Mouse (Mus musculus) monocyte, adult 2 months (primary cell): ENCODE results near the gene Mtif2.
"Not testable (repeated sequence)": the region's sequence is repeated elsewhere in the genome, so short reads cannot be mapped to it uniquely, and the experiment has no call there.

Source experiments
- DNase-seq, 2 experiments: peaks; one replicate each; pipeline ENCODE4 v3.0.0; 2022; ENCODE audit warnings: low spot score in 2 of 2, low read depth in 1 of 2

The Mtif2 gene

DNA sequence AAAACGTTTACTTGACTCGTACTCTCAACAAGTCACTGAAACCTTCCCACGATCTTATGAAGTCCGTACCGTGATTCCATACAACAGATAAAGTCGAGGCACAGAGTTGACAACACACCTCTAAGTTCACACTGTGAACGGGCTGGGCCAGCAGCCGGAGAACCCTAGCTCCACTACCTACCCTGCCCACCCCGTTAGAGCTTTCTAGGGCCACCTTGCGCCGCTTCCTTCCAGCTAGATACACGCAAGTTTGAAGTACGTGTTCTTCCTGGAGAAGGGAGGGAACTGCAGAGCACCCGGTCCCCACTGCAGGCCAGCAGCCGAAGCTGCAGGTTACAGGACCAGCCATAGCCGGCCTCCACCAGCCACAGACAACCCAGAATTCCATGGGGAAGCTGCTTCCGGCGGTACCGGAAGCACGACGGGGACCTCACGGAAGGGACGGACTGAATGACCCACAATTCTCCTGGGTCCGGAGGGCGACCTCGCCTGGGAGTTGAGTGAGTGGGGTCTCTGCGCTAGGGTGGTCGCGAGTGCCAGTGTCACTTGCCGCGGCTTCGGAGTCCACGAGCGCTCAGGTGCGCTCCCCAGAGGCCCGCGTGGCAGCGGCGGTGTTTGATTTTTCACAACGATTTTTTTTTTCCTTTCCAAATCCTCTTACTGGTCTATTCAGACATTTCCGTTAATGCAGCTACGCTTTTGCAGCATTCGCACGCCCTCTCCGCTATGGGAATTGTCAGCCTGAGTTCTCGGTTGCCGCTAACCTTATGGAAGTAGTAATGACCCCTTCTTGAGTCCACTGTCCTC, at the start of gene Mtif2:
TSS of gene Mtif2 (plus strand) at position 421 of the 807 bp plus-strand sequence.
- peak; percentile 4 to 28 for DNase-seq

DNA sequence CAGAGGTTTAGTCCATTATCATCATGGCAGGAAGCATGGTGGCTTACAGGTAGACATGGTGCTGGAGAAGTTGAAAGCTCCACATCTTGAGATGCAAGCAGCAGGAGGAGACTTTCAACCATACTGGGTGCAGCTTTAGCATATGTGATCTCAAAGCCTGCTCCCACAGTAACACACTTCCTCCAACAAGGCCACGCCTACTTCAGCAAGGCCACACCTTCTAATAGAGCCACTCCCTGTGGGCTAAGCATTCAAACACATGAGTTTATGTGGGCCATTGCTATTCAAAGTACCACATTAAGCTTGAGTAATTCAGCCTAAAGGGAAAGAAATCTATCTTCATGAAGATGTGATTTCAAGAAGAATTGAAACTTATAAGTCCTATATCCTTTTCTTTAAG, 33.1 kb upstream of the Mtif2 start:
- DNase-seq, result no peak

DNA sequence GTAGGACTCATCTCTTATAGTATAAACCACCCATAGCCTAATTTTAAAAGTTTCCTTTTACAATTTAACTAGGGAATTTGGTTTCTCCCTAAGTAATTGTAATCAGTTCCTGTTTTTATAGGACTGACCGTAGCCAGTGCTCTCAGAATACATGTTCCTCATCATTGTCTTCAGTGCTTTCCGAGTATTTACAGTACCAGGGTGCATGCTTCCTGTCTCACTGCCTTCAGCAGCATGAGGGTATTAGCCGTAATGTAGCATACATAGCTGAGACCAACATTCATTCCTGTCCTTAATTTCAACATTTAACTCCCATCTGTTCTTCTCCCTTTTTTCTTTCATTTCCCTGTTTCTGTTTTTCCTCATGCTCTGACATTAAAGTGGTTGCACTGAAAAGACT, 29.2 kb upstream of the Mtif2 start:
- no peak for DNase-seq

DNA sequence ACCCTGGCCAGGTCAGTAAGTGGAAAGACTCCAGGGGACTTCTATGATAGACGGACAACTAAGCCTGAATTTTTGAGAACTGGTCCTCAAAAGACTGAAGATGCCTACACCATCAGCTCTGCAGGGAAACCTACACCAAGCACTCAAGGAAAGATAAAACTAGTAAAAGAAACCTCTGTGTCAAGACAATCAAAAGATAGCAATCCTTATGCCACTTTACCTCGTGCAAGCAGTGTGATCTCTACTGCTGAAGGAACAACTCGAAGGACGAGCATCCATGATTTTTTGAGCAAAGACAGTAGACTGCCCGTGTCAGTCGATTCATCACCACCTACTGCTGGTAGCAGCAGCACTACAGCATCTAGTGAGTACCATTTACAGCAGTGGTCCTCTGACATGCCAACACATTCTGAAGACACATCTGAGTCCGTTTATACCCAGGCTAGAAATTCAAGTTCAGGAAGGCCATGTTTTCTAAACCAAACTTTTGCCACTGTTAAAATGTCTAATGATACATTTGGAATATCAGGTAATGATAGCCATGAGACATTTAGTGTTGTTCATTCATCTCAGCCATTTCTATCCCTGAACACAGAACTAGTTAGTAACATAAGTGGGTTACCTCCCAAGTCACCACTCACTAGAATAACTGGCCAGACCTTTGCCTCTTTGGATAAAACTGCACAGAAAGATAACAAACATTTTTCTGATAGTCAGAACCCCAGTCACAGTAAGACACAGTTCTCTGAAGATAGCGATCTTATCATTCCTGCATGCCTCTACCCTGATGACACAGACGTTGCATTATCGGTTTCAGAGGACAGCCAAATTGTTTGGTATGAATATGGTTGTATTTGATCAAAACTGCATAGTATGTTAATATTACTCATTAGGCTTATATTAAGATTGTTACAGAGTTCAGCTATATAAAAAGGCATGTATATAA, 22.0 kb upstream of the Mtif2 start:
- DNase-seq, result no peak

DNA sequence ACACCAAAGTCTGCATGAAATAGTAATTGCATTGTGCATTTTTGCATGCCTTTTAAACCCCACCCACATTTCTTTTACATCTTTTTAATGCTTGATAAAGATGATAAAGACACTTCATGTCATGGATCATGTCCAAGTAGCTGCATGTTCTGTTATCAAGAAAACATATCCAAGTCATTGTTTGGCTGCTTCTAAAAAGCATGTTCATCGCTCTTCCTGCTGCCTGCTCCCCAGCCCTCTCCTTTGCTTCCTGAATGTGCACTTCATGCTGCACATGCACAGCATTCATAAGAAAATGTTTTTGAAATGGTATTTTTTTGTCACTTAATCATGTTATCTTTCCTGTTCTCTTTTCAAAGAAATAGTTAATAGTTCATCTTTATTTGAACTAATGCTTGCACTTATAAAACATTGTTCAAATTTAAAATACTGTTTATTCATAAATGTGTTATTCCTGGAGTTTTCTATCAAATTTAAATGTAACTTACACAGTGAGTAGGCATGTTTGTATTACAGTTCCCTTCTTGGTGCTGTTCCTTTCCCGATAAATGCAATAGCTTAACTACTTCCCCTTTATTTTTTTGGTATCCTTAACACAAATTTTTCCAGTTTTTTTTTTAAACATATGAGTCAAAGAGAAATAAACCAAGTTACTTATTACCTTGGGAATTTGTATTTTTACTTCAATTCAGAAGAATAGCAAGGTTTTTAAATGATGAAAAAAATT, 21.1 kb upstream of the Mtif2 start:
- no peak for DNase-seq

DNA sequence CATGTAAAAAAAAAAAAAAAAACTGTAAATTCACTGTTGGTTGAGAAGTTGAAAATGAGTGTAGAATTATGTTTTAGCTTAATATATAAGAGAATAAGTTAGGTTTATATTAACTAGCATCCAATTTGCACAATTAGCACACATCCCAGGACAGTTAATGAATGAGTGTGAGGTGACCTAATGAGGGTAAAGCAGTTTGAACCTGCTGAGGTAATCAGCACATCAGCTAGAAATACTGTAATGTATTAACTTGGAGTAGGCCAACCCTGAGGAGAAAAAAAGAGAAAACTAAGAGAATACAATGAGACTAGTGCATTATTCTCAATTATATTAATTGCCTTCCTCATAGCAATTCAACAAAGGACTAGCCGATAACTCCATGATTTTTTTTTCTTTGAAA, 16.8 kb upstream of the Mtif2 start:
- no peak for DNase-seq

DNA sequence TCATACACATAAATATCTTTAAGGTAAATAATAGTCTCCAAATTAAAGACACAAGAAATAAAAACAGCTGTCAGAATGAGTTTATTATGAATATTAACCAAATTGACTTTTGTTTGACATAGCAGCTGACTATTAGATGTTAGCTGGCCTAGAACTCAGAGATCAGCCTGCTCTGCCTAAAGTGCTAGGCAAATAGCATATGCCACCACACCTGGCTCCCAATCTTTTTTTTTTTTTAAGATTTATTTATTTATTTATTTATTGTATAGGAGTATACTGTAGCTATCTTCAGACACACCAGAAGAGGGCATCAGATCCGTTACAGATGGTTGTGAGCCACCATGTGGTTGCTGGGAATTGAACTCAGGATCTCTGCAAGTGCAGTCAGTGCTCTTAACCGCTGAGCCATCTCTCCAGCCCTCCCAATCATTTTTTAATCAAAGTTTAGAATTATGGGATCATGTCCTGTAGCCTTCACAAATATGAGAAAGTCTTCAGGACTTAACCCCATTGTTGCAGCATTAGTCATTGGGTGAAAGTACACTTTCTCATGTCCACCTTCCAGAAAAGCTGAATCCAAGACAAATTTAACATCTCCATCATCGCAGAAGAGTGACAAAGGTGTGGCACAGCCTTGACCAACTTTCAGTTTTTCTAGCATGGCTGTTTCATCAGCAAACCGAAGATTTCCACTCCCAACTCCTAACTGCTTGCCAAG, 13.2 kb upstream of the Mtif2 start:
- DNase-seq, result no peak

DNA sequence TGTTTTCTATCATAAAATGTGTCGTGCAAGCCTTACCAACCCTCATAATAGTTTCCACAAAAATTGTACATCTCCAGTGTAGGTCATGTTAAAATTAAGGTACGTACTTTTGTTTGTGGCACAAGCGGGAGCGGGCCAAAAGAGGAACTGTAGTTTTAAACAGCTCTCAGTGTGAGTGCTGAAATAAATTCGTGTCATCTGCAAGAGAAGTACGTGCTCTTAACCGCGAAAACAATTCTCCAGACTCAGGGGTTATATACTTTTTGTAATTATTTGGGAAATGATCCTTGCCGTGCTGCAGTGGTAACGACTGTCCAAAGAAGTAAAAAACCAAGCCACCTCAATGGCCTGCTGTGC, 11.9 kb upstream of the Mtif2 start:
- DNase-seq, result no peak

DNA sequence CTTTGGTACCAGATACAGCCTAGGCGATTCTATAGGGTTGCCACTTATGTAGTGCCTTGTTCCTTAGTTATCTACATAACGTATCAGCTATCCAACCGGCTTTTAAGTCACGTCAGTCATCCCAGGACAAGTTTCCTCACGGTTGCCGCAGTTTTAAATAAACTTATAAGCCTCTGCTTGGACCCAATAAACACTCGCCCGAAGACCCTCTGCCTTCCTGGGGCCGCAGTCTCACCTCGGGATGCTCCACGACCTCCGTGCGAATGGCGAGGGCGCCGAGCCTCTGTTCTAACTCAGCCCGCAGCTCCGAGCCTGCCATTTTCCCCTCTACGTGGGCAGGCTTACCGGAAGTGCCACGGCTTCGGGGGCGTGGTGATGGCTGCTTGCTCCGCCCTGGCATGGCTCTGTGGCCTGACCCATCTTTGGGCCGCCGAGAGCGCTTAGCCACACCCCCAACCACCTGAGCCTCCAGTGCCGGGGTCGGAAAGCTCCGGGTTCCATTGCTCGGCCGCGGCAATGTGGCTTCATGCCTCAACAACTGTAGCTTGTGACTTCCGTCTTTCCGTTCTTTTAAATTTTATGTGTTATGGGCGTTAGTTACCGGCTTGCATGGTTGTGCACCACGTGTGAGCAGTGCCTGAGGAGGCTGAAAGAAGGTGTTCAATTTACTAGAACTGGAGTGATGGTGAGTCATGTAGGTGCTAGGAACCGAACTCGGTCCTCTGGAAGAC, 11.4 kb upstream of the Mtif2 start, which contains the start of gene Prorsd1:
TSS of gene Prorsd1 (minus strand) at position 352 of the 731 bp plus-strand sequence.
- DNase-seq, result peak; percentile 77 to 85

DNA sequence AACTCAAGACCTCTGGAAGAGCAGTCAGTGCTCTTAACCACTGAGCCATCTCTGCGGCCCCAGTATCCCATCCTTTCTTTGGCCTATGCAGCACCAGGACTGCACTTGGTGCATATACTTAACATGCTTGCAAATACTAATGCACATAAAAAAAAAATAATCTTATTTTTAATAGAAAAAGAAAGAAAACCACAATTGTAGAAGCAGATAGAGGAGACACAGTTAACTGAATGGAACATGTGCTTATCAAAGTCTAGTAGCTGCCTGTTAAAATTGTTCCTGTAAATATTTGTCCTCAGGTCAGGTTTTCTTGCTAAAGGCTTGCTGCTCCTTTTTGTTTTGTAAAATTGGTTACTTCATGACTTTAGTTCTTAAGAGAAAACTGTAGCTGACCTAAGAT, 12.0 kb downstream of the Mtif2 start:
- no peak for DNase-seq

DNA sequence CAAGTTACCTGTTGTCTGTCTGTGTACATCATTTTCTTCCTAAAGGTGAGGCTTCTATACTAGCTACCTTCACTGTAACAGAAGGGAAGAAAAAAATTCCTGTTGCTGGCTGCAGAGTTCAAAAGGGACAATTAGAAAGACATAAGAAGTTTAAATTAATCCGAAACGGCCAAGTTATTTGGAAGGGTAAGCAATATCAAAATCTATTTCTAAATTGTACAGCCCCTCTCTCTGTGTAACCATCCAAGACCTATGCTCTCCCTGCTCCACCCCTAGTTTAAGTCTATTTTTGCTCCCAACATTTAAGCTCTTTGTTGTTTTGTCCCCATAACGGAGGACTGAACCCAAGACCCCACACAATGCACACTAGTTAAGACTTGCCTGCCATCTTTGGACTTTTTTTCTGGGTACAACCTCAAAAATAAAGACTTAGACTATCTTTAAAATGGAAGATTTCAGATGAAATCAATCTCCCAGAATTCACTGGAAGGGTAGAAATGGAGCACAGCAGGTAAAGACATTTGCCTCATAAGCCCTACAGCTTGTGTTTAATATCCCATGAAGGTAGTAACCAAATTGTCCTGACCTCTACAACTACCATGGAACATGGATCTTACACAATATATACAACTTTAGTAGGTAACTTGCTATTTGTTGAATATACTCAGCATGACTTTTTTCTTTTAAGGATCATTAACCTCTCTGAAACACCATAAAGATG, 18.2 kb downstream of the Mtif2 start:
- no peak for DNase-seq

DNA sequence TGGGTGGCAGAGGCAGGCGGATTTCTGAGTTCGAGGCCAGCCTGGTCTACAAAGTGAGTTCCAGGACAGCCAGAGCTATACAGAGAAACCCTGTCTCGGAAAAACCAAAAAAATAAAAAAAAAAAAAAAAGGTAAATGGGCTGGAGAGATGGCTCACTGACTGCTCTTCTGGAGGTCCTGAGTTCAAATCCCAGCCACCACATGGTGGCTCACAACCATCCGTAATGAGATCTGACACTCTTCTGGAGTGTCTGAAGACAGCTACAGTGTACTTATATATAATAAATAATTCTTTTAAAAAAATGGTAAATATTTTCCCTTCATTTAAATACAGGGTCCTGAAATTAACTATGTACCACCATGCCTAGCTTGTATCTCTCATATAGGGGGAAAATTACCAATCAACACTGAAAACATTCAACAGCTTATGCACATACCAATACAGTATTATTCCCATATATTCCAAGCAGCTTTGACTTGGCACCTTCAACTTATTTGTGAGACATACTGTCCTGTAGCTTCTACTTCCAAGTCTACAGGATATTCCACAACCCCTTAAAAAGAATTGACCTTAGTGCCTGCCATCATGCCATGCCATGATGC, 19.0 kb downstream of the Mtif2 start:
- DNase-seq, result not testable (repeated sequence)

DNA sequence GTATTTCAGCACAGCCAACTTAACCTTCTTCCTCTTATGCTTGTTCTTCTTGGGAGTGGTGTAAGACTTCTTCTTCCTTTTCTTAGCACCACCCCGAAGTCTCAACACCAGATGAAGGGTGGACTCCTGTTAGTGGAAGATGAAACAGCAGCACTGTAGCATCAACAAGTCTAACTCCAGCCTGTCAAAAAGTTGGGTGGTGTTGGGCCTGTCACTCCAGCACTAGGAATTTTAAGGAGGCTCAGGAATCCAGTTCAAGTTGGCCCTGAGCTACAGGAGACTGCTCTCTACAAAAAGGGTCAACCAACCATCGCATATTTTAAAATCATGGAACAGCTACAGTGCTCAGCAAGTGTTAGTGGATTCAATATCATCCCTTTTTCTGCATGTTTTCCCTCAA, 20.1 kb downstream of the Mtif2 start:
- DNase-seq, result not testable (repeated sequence)

DNA sequence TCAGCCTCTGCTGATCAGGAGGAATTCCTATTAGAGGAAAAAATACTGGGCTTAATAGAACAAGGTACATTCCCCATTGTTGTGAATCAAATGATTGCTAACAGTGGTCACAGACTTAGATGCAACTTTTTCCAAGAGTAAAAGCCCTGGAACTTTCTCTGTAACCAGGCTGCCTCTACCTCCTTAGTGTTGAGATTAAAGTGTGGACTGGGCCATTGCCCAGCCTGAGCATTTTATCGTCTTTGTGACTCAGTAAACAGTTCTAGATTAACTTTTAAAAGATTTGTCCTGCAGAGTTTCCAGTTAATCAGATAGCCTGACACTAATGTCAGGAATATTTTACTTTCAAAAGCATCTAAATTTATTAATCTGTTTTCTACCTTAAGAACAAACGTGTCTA, 20.6 kb downstream of the Mtif2 start:
- no peak for DNase-seq

DNA sequence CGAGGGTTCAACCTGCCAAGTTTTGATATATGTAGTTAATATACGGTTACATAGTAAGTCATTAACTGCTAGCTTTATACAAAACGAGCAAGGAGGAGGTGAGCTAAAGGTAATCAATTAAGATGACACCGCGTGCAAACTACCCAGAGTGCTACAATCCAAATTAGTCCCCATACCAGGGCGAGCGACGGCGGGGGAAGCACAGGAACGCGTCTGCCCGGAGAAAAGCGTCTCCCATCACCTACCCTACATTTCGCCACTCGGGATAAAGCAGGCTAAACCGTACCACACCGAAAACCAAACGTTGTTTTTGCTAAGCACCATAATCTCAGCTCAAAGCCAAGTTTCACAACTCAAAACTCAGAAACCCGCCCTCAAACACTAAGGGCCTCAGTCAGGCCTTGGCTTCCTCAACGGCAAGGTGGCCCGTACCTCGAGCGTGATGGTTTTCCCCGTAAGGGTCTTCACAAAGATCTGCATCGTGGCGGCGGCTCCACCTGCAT, 21.1 kb downstream of the Mtif2 start:
- DNase-seq, result no peak

DNA sequence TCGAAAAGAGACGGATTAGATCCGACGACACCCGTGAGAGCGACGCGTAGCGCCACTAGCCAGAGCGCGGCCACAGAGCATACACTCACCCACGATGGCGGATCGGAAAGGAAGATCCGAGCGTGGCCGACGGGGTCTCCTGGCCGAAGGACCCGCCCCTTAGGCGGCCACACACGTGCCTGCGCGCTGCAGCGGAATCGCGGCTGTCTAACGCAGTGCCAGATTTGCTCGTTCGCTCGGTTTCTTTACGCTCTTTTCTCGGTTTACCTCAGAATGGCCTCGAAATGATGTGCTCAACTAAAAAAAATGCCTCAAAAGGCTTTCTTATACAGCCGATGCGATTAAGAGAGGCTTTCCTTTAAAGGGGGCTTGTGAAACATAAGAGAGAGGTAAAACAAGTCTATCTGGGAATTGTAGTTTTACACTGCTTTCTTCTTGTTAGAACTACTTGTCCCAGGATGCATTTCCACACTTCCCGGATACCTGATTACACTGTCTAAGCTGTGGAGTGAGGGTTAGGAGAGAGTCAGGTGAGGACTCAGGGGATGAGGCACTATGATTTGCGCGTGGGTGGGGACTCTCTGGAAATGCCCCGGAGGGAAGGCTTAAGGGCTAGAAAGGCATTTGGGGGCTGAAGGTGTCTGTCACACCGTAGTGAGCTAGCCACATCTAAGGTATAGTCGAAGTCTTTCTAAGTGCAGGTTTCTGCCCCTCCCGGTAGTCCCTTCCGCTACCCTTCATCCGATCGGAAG, 21.7 kb downstream of the Mtif2 start, which contains the start of the genes Clhc1 and Rps27a:
TSS of gene Clhc1 (plus strand) at position 199 of the 752 bp plus-strand sequence.
TSS of gene Rps27a (minus strand) at position 358 of the 752 bp plus-strand sequence.
- DNase-seq, result peak; percentile 76 to 91

DNA sequence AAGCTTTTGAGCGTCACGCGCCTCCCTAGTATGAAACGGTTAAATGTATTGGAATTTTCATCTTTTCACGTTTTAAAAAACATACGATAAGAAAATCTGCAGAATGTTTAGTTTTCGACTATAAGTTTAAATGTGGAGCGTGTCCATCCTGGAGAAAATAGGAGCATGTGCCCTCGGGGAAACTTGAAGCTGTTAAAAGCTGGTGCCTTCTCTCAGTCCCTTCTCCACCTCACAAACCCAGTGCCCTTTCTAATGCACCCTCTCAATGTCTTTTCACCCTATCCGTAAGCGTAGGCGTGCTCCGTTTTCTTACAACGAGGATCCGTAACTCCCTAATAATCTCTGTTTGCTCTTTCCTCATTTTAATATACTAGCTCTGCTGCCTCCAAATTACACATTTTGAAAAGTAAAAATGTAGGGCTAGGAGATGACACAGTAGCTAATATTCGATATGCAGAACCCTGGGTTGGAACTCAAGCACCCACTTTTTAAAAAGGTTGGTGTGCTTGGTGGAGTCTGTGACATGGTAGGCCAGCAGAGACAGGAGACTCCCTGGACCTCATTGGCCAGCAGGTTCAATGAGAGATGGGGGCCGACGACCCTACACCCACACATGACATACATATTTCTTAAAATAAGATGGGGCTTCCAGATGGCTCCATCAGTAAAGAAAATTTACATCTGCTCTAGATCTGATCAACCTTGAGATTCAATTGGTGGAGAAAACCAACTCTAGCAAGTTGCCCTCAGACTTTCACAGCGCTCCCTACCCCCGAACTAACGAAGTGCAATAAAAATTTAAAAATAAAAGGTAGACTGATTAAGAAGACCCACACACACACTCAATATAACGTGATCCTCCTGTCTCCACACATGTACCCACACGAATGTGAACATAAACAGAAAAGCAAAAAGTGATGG, 22.6 kb downstream of the Mtif2 start:
- no peak for DNase-seq
